Mouse (Mus musculus) cerebellum, adult 18-20 months (tissue): ENCODE data around the gene Zfp874a.

Experiments used
- DNase-seq, 2 experiments: peaks; one replicate each; pipeline ENCODE4 v3.0.0; 2021

The Zfp874a gene

GRCm38 (mm10) chr13:67375050-67375911 is 76.1 kb downstream of the Zfp874a start, which contains the start of the genes Gm28041 and Zfp456:
Gene Gm28041, minus strand, starts transcription at chr13:67375733.
Gene Zfp456, minus strand, starts transcription at chr13:67375810.
- DNase-seq: peak; percentile 28 to 40
